Mouse (Mus musculus) lung, postnatal 0 days (tissue): Measurements from ENCODE around the gene Snx17. TPM values are rescaled to one million over a fixed set of nuclear protein-coding genes. Genes with fewer than 3 reads are reported as not detected.

Experiments used
- ATAC-seq: fragments of 200-750 bp; cut with Nextera tagmentation; 2 replicates; pipeline ENCODE4 v1.8.0; 2017; ENCODE audit warnings: moderate library complexity
- DNase-seq: peaks from one replicate; pipeline ENCODE4 v3.0.0-alpha.2; 2016; ENCODE audit warnings: low spot score
- H3K27ac ChIP-seq: fragments of 300-500 bp; sonication (generic); 2 replicates; pipeline ENCODE4 v1.5.1; 2014; ENCODE audit warnings: antibody characterized with exemption, mild to moderate bottlenecking, low read length, mixed read lengths
- H3K27me3 ChIP-seq: fragments of 300-500 bp; sonication (generic); replicated peaks from 2 replicates; pipeline ENCODE4 v1.6.1; 2014; ENCODE audit warnings: low read length, mixed read lengths; ENCODE audit not compliant: insufficient read depth
- H3K36me3 ChIP-seq: fragments of 300-500 bp; sonication (generic); 2 replicates; pipeline ENCODE4 v1.6.1; 2014; ENCODE audit warnings: low read length, mixed read lengths; ENCODE audit not compliant: insufficient read depth
- H3K4me1 ChIP-seq: fragments of 300-500 bp; sonication (generic); 2 replicates; pipeline ENCODE4 v1.6.1; 2014; ENCODE audit warnings: antibody characterized with exemption, low read depth, low read length, mixed read lengths; ENCODE audit not compliant: insufficient read depth
- H3K4me2 ChIP-seq: fragments of 300-500 bp; sonication (generic); replicated peaks from 2 replicates; pipeline ENCODE4 v1.6.1; 2014; ENCODE audit warnings: low read depth, mild to moderate bottlenecking, low read length, moderate library complexity, mixed read lengths
- H3K4me3 ChIP-seq: fragments of 300-500 bp; sonication (generic); 2 replicates; pipeline ENCODE4 v1.5.1; 2014; ENCODE audit warnings: low read depth, low read length
- H3K9ac ChIP-seq: fragments of 300-500 bp; sonication (generic); replicated peaks from 2 replicates; pipeline ENCODE4 v1.6.1; 2014; ENCODE audit warnings: low read depth, mild to moderate bottlenecking
- H3K9me3 ChIP-seq: fragments of 300-500 bp; sonication (generic); 2 replicates; pipeline ENCODE4 v1.6.1; 2016; ENCODE audit warnings: low read length, mixed read lengths
- CTCF ChIP-seq: IDR thresholded peaks from 2 replicates; pipeline ENCODE4 v1.5.1; 2016; ENCODE audit warnings: antibody characterized with exemption, mild to moderate bottlenecking
- EP300 ChIP-seq: IDR thresholded peaks from 2 replicates; pipeline ENCODE4 v1.6.1; 2016; ENCODE audit warnings: antibody characterized with exemption, mild to moderate bottlenecking, control low read depth
- WGBS: fragments of 180-500 bp; shearing (Covaris S2); extraction: QIAGEN DNeasy Blood & Tissue Kit; methylation state at CpG from one replicate; pipeline ENCODE4 v1.1.7; 2014; 5-methylcytosine and 5-hydroxymethylcytosine counted together
- polyA plus RNA-seq: library from polyadenylated mRNA; unstranded; fragments of >200 nt; fragmentation: Nextera tagmentation; extraction: Ambion mirVana; gene quantifications from 2 replicates; pipeline ENCODE4 v1.2.1, GENCODE M21; 2015

The Snx17 gene
- polyA plus RNA-seq, 1 experiment from 2014 or later, result 103 TPM

- TF ChIP-seq CTCF (peak; percentile 65), EP300 (no peak)
- H3K27me3 ChIP-seq, result no peaks in the 10 kb centered on the region
- no peak overlapping the region for H3K4me3 ChIP-seq
- H3K9ac ChIP-seq, result no peak overlapping the region
- WGBS, result 64% methylated on average over 4 of the region's 4 CpGs
- ATAC-seq, result no peak
- H3K27ac ChIP-seq, result no peak overlapping the region
- H3K36me3 ChIP-seq, result peaks cover 19% of the 10 kb centered on the region; the same call in 1 of the 2 replicates
- H3K9me3 ChIP-seq, result no peaks in the 10 kb centered on the region
- no peaks in the 10 kb centered on the region for H3K4me1 ChIP-seq
- peak; percentile 36 for DNase-seq
- H3K4me2 ChIP-seq, result no peak overlapping the region
Observed at GRCm38 (mm10) chr5:31188223-31188840, 4.7 kb upstream of the Snx17 start.

- ATAC-seq (no peak), DNase-seq (no peak)
- no peak overlapping the region for H3K4me2 ChIP-seq
- H3K4me3 ChIP-seq, result no peak overlapping the region
- H3K9ac ChIP-seq, result no peak overlapping the region
- H3K9me3 ChIP-seq, result no peaks in the 10 kb centered on the region
- peaks cover 19% of the 10 kb centered on the region; the same call in 1 of the 2 replicates for H3K36me3 ChIP-seq
- H3K27me3 ChIP-seq, result no peaks in the 10 kb centered on the region
- H3K4me1 ChIP-seq, result no peaks in the 10 kb centered on the region; the same call in 1 of the 2 replicates
- TF ChIP-seq EP300, result no peak
- TF ChIP-seq CTCF, result no peak
- WGBS, result 89% methylated on average over 9 of the region's 9 CpGs
- no peak overlapping the region for H3K27ac ChIP-seq
Observed at GRCm38 (mm10) chr5:31190201-31190600, 2.8 kb upstream of the Snx17 start.

- Histone ChIP-seq H3K27me3 (no peaks in the 10 kb centered on the region), H3K9ac (peak overlapping the region; percentile 35), H3K36me3 (peaks cover 35% of the 10 kb centered on the region; the same call in 1 of the 2 replicates), H3K27ac (peak overlapping the region; percentile 79), H3K4me3 (peak overlapping the region; percentile 77), H3K4me1 (no peaks in the 10 kb centered on the region; the same call in 1 of the 2 replicates), H3K4me2 (peak overlapping the region; percentile 69), H3K9me3 (no peaks in the 10 kb centered on the region)
- ATAC-seq, result peak; percentile 80
- peak; percentile 84 for DNase-seq
- TF ChIP-seq EP300 (no peak), CTCF (no peak)
- 10% methylated on average over 41 of the region's 42 CpGs for WGBS
Observed at GRCm38 (mm10) chr5:31192045-31192938, 735 bp upstream of the Snx17 start.

GRCm38 (mm10) chr5:31193631-31194281, 729 bp downstream of the Snx17 start:
- H3K36me3 ChIP-seq, result peaks cover 40% of the 10 kb centered on the region
- 8% methylated on average over 25 of the region's 25 CpGs for WGBS
- no peak for ATAC-seq
- peak overlapping the region; percentile 77 for H3K4me3 ChIP-seq
- H3K9me3 ChIP-seq, result no peaks in the 10 kb centered on the region
- H3K27me3 ChIP-seq, result no peaks in the 10 kb centered on the region
- no peaks in the 10 kb centered on the region; the same call in 1 of the 2 replicates for H3K4me1 ChIP-seq
- H3K27ac ChIP-seq, result peak overlapping the region; percentile 90
- H3K9ac ChIP-seq, result peak overlapping the region; percentile 81
- no peak for DNase-seq
- TF ChIP-seq CTCF (no peak), EP300 (no peak)
- H3K4me2 ChIP-seq, result peak overlapping the region; percentile 69

- WGBS, result 86% methylated on average over 16 of the region's 16 CpGs
- H3K4me2 ChIP-seq, result no peak overlapping the region
- H3K4me3 ChIP-seq, result no peak overlapping the region
- H3K27me3 ChIP-seq, result no peaks in the 10 kb centered on the region
- no peak for DNase-seq
- H3K4me1 ChIP-seq, result no peaks in the 10 kb centered on the region; the same call in 1 of the 2 replicates
- H3K27ac ChIP-seq, result no peak overlapping the region
- peaks cover 50% of the 10 kb centered on the region for H3K36me3 ChIP-seq
- ATAC-seq, result no peak
- H3K9ac ChIP-seq, result no peak overlapping the region
- TF ChIP-seq EP300 (no peak), CTCF (no peak)
- H3K9me3 ChIP-seq, result no peaks in the 10 kb centered on the region
Observed at GRCm38 (mm10) chr5:31194486-31195485, 1.8 kb downstream of the Snx17 start.
